Mouse (Mus musculus) E14TG2a.4 (cell line): ENCODE measurements around the gene Ext2.

Experiments
- CTCF ChIP-seq: conservative IDR thresholded peaks from 2 replicates; pipeline ENCODE4 v1.5.1; 2014; ENCODE audit warnings: low read length
- POU5F1 ChIP-seq: IDR thresholded peaks from 2 replicates; pipeline ENCODE4 v1.6.1; 2014; ENCODE audit warnings: low read length, borderline replicate concordance

DNA sequence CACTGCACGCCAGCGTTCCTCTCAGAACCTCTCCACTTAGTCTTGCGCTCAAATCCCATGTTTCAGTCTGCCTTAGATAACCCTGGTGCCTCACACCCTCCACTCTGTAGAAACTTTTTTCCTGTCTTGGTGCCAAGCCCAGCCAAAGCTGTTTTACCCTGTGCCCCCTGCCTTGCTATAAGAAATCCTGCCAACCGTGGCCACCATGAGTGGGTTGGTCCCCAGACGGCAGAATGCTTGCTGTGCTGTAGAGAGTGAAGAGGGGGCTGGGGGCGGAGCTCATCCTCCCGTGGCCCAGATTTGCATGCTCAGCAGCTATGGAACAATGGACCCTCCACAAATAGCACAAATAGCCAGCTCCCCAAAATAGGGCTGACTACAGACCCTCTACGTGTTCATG lies 138.7 kb downstream of the Ext2 start:
- TF ChIP-seq CTCF (no peak), POU5F1 (no peak)
